9 mouse cellular contexts compared by ENCODE assay signal in genomic region chr6:127970120-127970519, GRCm38 (mm10).
DNase-seq lines count a peak whose midpoint lies in the region; ATAC-seq lines count a peak whose summit lies in the region.
"Had no signal": no experiment of that assay in that cellular context is flagged by ENCODE, and none has a peak within 500 bp of the region (broad histone marks: within the 10 kb centered on the region; RNA-seq: fewer than 3 reads in every experiment).

No protein-coding gene starts in this region.

- WGBS in forebrain, embryonic 11.5 days: 8% methylated on average over 7 of the region's 7 CpGs

- no peak overlapping the region for H3K9ac ChIP-seq in forebrain, embryonic 11.5 days (ENCODE audit: low read length)

- no peaks in the 10 kb centered on the region for H3K9me3 ChIP-seq in forebrain, embryonic 11.5 days (ENCODE audit: control insufficient read depth, low read length)

- no peak overlapping the region for H3K4me2 ChIP-seq in forebrain, embryonic 11.5 days (ENCODE audit: low read depth, low read length, severe bottlenecking)

- no peaks in the 10 kb centered on the region for H3K36me3 ChIP-seq in forebrain, embryonic 11.5 days (ENCODE audit: control insufficient read depth, insufficient read depth, low read length)

- no peak overlapping the region for H3K4me3 ChIP-seq in forebrain, embryonic 11.5 days (ENCODE audit: low read depth, low read length)

- H3K4me1 ChIP-seq in forebrain, embryonic 11.5 days (replicated peaks; ENCODE audit: control insufficient read depth, insufficient read depth, low read length): peaks cover 2% of the 10 kb centered on the region; the same call in 1 of the 2 replicates

- DNase-seq in MN1 (ENCODE audit: low spot score): peak; percentile 49
- DNase-seq in c-Kit-positive CD71-positive TER-119-negative erythroid progenitor cells, embryonic 14.5 days (ENCODE audit: low read depth): peak; percentile 24
- peak; percentile 88 for DNase-seq in forebrain, embryonic 11.5 days (ENCODE audit: low spot score)
- DNase-seq in heart, postnatal 4 days: peak; percentile 91
- DNase-seq in layer of hippocampus, adult 9-11 months: peak; percentile 47
- peak; percentile 67 to 86 for DNase-seq in lung, postnatal 4 days
- peak; percentile 85 for DNase-seq in right cerebral cortex, postnatal 14 days
- peak; percentile 81 for DNase-seq in urinary bladder, postnatal 25 days (ENCODE audit: low spot score)

- 0 out of 2 replicates have a peak, but pooled peaks have one; percentile 43 for ATAC-seq in forebrain, embryonic 11.5 days (replicated peaks; ENCODE audit: low FRiP score)

- no peak overlapping the region for H3K27ac ChIP-seq in forebrain, embryonic 11.5 days (ENCODE audit: low read depth, low read length)
- H3K27ac ChIP-seq: macrophage had no signal

- H3K27me3 ChIP-seq in forebrain, embryonic 11.5 days (ENCODE audit: control insufficient read depth, insufficient read depth, low read length): no peaks in the 10 kb centered on the region

Comparison
In these comparisons a context has a peak if more than half of its experiments do, and no peak if none do; other contexts are left out.
1. DNase-seq: peak in every context shown above with its lines; median percentile 91 in heart, postnatal 4 days; 88 in forebrain, embryonic 11.5 days; 85 in right cerebral cortex, postnatal 14 days; 81 in urinary bladder, postnatal 25 days; 76 in lung, postnatal 4 days; 49 in MN1; 47 in layer of hippocampus, adult 9-11 months; 24 in c-Kit-positive CD71-positive TER-119-negative erythroid progenitor cells, embryonic 14.5 days.